Mouse (Mus musculus): Measurements from ENCODE around the gene Zfp804b.
"Not testable (repeated sequence)": the region's sequence is repeated elsewhere in the genome, so short reads cannot be mapped to it uniquely, and the experiment has no call there.

Zfp804b gene

GRCm38 (mm10) chr5:7344145-7345010 lies at the start of gene Zfp804b:
Zfp804b (minus strand) TSS chr5:7344756.
- peak; percentile 11 for DNase-seq

GRCm38 (mm10) chr5:7364616-7365015 lies 20.1 kb upstream of the Zfp804b start:
- DNase-seq = not testable (repeated sequence)

GRCm38 (mm10) chr5:7345011-7345389 lies 444 bp upstream of the Zfp804b start:
- no peak for DNase-seq

- no peak for DNase-seq
Measured at GRCm38 (mm10) chr5:7325594-7325993, 19.0 kb downstream of the Zfp804b start.

GRCm38 (mm10) chr5:7303819-7304218 lies 40.7 kb downstream of the Zfp804b start, which contains the start of gene Tex47:
Tex47 (plus strand) TSS chr5:7304119.
- DNase-seq = no peak

GRCm38 (mm10) chr5:7302969-7303368 lies 41.6 kb downstream of the Zfp804b start:
- DNase-seq = no peak

GRCm38 (mm10) chr5:7284336-7284735 lies 60.2 kb downstream of the Zfp804b start:
- no peak for DNase-seq

GRCm38 (mm10) chr5:7276659-7277455 lies 67.7 kb downstream of the Zfp804b start:
- no peak for DNase-seq

- no peak for DNase-seq
Measured at GRCm38 (mm10) chr5:7177589-7177988, 167.0 kb downstream of the Zfp804b start.

- DNase-seq = no peak
Measured at GRCm38 (mm10) chr5:7139658-7140057, 204.9 kb downstream of the Zfp804b start.

- DNase-seq = no peak
Measured at GRCm38 (mm10) chr5:7102387-7102786, 242.2 kb downstream of the Zfp804b start.

GRCm38 (mm10) chr5:7073936-7074631 lies 270.5 kb downstream of the Zfp804b start:
- DNase-seq = no peak

GRCm38 (mm10) chr5:7007468-7007867 lies 337.1 kb downstream of the Zfp804b start:
- no peak for DNase-seq

- DNase-seq = no peak
Measured at GRCm38 (mm10) chr5:6983993-6984392, 360.6 kb downstream of the Zfp804b start.

GRCm38 (mm10) chr5:6934837-6935236 lies 409.7 kb downstream of the Zfp804b start:
- DNase-seq = no peak

- DNase-seq = no peak
Measured at GRCm38 (mm10) chr5:6911290-6911689, 433.3 kb downstream of the Zfp804b start.

GRCm38 (mm10) chr5:6881396-6881795 lies 463.2 kb downstream of the Zfp804b start:
- DNase-seq = no peak

- DNase-seq = no peak
Measured at GRCm38 (mm10) chr5:6871566-6871965, 473.0 kb downstream of the Zfp804b start.

GRCm38 (mm10) chr5:6870970-6871369 lies 473.6 kb downstream of the Zfp804b start:
- DNase-seq = no peak

- no peak for DNase-seq
Measured at GRCm38 (mm10) chr5:6795396-6795795, 549.2 kb downstream of the Zfp804b start.

GRCm38 (mm10) chr5:6769357-6769892 lies 575.1 kb downstream of the Zfp804b start:
- no peak for DNase-seq

All from kidney, adult 18-20 months (tissue).